Mouse (Mus musculus) embryonic facial prominence, embryonic 13.5 days (tissue): ENCODE results near the gene Gm28048. TPM values are rescaled to one million over a fixed set of nuclear protein-coding genes. Genes with fewer than 3 reads are reported as not detected.

ENCODE experiments used
- ATAC-seq: fragments of 200-750 bp; cut with Nextera tagmentation; 2 replicates; pipeline ENCODE4 v1.8.0; 2017; ENCODE audit warnings: low read depth; ENCODE audit not compliant: insufficient number of reproducible peaks, insufficient read depth, low FRiP score, low TSS enrichment
- H3K27ac ChIP-seq: fragments of 300-500 bp; sonication (generic); 2 replicates; pipeline ENCODE4 v1.5.1; 2015; ENCODE audit warnings: moderate library complexity, mild to moderate bottlenecking, inconsistent platforms
- H3K27me3 ChIP-seq: fragments of 300-500 bp; sonication (generic); 2 replicates; pipeline ENCODE4 v1.6.1; 2015; ENCODE audit warnings: mild to moderate bottlenecking, inconsistent platforms
- H3K36me3 ChIP-seq: fragments of 300-500 bp; sonication (generic); 2 replicates; pipeline ENCODE4 v1.6.1; 2015; ENCODE audit warnings: mild to moderate bottlenecking, inconsistent platforms
- H3K4me1 ChIP-seq: fragments of 300-500 bp; sonication (generic); 2 replicates; pipeline ENCODE4 v1.6.1; 2015; ENCODE audit warnings: inconsistent platforms
- H3K4me2 ChIP-seq: fragments of 300-500 bp; sonication (generic); 2 replicates; pipeline ENCODE4 v1.6.1; 2015; ENCODE audit warnings: moderate library complexity, mild to moderate bottlenecking, inconsistent platforms
- H3K4me3 ChIP-seq: fragments of 300-500 bp; sonication (generic); 2 replicates; pipeline ENCODE4 v1.5.1; 2015; ENCODE audit warnings: mild to moderate bottlenecking, inconsistent platforms
- H3K9ac ChIP-seq: fragments of 300-500 bp; sonication (generic); 2 replicates; pipeline ENCODE4 v1.6.1; 2015; ENCODE audit warnings: mild to moderate bottlenecking, inconsistent platforms
- H3K9me3 ChIP-seq: fragments of 300-500 bp; sonication (generic); 2 replicates; pipeline ENCODE4 v1.6.1; 2016; ENCODE audit warnings: inconsistent platforms
- WGBS: fragments of 180-500 bp; shearing (Covaris S2); methylation state at CpG from one replicate; pipeline ENCODE4 v1.1.7; 2015; ENCODE audit warnings: mixed read lengths; 5-methylcytosine and 5-hydroxymethylcytosine counted together
- polyA plus RNA-seq: library from polyadenylated mRNA; unstranded; fragments of >200 nt; fragmentation: Nextera tagmentation; extraction: Ambion mirVana; gene quantifications from 2 replicates; pipeline ENCODE4 v1.2.1, GENCODE M21; 2015

Gm28048 gene
- polyA plus RNA-seq, 1 experiment from 2014 or later, result 8.6 TPM

DNA sequence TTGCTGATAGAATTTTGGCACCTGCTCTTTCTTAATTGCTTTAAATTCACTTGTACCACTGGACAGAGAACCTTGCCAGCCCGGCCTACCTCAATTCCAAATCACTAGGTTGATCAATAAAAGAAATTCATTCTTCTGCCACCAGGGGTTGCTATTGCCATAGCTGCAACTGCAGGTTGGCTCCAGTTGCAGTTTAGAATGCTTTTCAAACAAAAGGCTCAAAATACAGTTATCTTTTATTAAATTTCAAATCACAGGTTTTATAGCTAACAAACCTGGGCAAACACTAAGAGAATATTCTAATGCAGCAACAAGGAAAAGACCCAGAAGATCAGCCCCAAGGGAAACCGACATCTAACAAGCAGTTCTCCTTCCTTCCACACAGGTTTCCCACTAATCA is 5.5 kb upstream of the Gm28048 start:
- ATAC-seq, result no peak
- no peak overlapping the region for H3K4me2 ChIP-seq
- no peaks in the 10 kb centered on the region for H3K36me3 ChIP-seq
- 47% methylated on average over 2 of the region's 2 CpGs for WGBS
- H3K9me3 ChIP-seq, result no peaks in the 10 kb centered on the region
- no peak overlapping the region for H3K27ac ChIP-seq
- H3K27me3 ChIP-seq, result no peaks in the 10 kb centered on the region
- H3K4me3 ChIP-seq, result no peak overlapping the region
- peaks cover 10% of the 10 kb centered on the region for H3K4me1 ChIP-seq
- H3K9ac ChIP-seq, result no peak overlapping the region

- H3K36me3 ChIP-seq, result no peaks in the 10 kb centered on the region
Measured at GRCm38 (mm10) chr11:22985510-22985909, 3.6 kb upstream of the Gm28048 start.

GRCm38 (mm10) chr11:22982846-22983245 is 956 bp upstream of the Gm28048 start:
- no peak for ATAC-seq
- Histone ChIP-seq H3K9ac (no peak overlapping the region), H3K4me2 (peak overlapping the region; percentile 78)

More at GRCm38 (mm10) chr11:22985510-22985909, 3.6 kb upstream of the Gm28048 start:
- Histone ChIP-seq H3K4me3 (no peak overlapping the region), H3K27me3 (no peaks in the 10 kb centered on the region), H3K9ac (no peak overlapping the region), H3K9me3 (no peaks in the 10 kb centered on the region), H3K4me1 (peaks cover 11% of the 10 kb centered on the region), H3K27ac (no peak overlapping the region), H3K4me2 (no peak overlapping the region)
- WGBS, result 74% methylated on average over 3 of the region's 3 CpGs
- ATAC-seq, result no peak

DNA sequence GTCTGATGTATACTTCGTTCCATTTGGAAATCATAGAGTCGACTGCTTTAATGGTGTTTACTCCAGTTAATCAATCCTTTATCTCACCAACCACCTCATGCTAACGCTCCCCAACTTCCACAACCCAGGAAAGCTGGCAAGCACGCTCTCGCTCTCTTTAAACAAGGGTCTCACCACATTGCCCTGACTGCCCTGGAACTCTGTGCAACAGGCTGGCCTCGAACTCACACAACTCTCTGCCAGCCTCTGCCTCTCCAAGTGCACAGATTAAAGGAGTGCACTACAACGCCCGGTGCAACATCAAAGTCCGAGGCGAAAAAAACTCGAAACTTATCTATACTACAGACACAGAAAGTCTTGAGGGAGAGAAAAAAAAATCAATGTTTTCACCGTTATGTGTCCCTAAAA is 343 bp downstream of the Gm28048 start:
- no peak for ATAC-seq
- Histone ChIP-seq H3K9ac (peak overlapping the region; percentile 86), H3K36me3 (peaks cover 19% of the 10 kb centered on the region), H3K27me3 (no peaks in the 10 kb centered on the region), H3K27ac (peak overlapping the region; percentile 98), H3K9me3 (no peaks in the 10 kb centered on the region), H3K4me2 (peak overlapping the region; percentile 78), H3K4me3 (peak overlapping the region; percentile 70), H3K4me1 (peaks cover 21% of the 10 kb centered on the region)
- 4% methylated on average over 12 of the region's 12 CpGs for WGBS

More at GRCm38 (mm10) chr11:22982846-22983245, 956 bp upstream of the Gm28048 start:
- no peaks in the 10 kb centered on the region for H3K9me3 ChIP-seq
- no peak overlapping the region for H3K4me3 ChIP-seq
- no peak overlapping the region for H3K27ac ChIP-seq
- no peaks in the 10 kb centered on the region for H3K27me3 ChIP-seq
- WGBS, result 73% methylated on average over 6 of the region's 6 CpGs
- H3K4me1 ChIP-seq, result peaks cover 21% of the 10 kb centered on the region
- peaks cover 7% of the 10 kb centered on the region for H3K36me3 ChIP-seq

DNA sequence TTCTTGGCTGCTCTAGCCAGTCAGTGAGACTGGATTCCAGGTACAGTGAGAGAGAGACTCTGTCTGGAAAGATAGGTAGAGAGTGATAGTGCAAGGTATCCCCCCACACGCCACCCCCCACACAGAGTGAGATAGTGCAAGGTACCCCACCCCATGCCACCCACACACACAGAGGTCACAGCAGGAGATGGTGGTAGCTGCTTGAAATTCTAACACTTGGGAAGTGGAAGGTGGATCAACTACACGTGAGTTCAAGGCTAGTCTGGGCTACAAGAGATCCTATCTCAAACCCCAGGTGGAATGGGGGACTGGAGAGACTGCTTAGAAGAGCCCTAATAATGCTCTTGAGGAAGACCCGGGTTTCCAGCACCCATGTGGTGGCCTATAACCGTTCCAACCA is 849 bp downstream of the Gm28048 start:
- H3K4me2 ChIP-seq, result peak overlapping the region; percentile 78
- H3K9me3 ChIP-seq, result no peaks in the 10 kb centered on the region
- WGBS, result 51% methylated on average over 4 of the region's 4 CpGs
- no peak for ATAC-seq
- H3K4me1 ChIP-seq, result peaks cover 25% of the 10 kb centered on the region
- H3K36me3 ChIP-seq, result peaks cover 23% of the 10 kb centered on the region
- H3K9ac ChIP-seq, result peak overlapping the region; percentile 86
- H3K27me3 ChIP-seq, result no peaks in the 10 kb centered on the region
- H3K27ac ChIP-seq, result no peak overlapping the region
- H3K4me3 ChIP-seq, result peak overlapping the region; percentile 70

GRCm38 (mm10) chr11:22979221-22979620 is 2.7 kb downstream of the Gm28048 start:
- Histone ChIP-seq H3K4me1 (peaks cover 34% of the 10 kb centered on the region), H3K36me3 (peaks cover 31% of the 10 kb centered on the region), H3K4me3 (no peak overlapping the region), H3K9me3 (peaks cover 1% of the 10 kb centered on the region; the same call in 1 of the 2 replicates), H3K9ac (no peak overlapping the region), H3K4me2 (no peak overlapping the region), H3K27me3 (no peaks in the 10 kb centered on the region), H3K27ac (no peak overlapping the region)
- no peak for ATAC-seq
- 75% methylated on average over 1 of the region's 1 CpGs for WGBS

- Histone ChIP-seq H3K4me1 (peaks cover 38% of the 10 kb centered on the region), H3K36me3 (peaks cover 36% of the 10 kb centered on the region), H3K4me3 (no peak overlapping the region), H3K9ac (no peak overlapping the region), H3K9me3 (peaks cover 6% of the 10 kb centered on the region; the same call in 1 of the 2 replicates), H3K4me2 (no peak overlapping the region), H3K27ac (no peak overlapping the region), H3K27me3 (no peaks in the 10 kb centered on the region)
- no peak for ATAC-seq
- 67% methylated on average over 1 of the region's 1 CpGs for WGBS
Measured at GRCm38 (mm10) chr11:22978711-22979110, 3.2 kb downstream of the Gm28048 start.

- 90% methylated on average over 3 of the region's 3 CpGs for WGBS
- Histone ChIP-seq H3K4me1 (peaks cover 38% of the 10 kb centered on the region), H3K9ac (no peak overlapping the region), H3K27me3 (no peaks in the 10 kb centered on the region), H3K36me3 (peaks cover 41% of the 10 kb centered on the region), H3K4me3 (no peak overlapping the region), H3K27ac (no peak overlapping the region), H3K9me3 (peaks cover 11% of the 10 kb centered on the region), H3K4me2 (no peak overlapping the region)
- ATAC-seq, result no peak
Measured at GRCm38 (mm10) chr11:22978215-22978614, 3.7 kb downstream of the Gm28048 start.

- peak overlapping the region; percentile 57 for H3K4me2 ChIP-seq
- H3K4me1 ChIP-seq, result peaks cover 21% of the 10 kb centered on the region
- peak overlapping the region; percentile 60 for H3K4me3 ChIP-seq
- peaks cover 61% of the 10 kb centered on the region for H3K36me3 ChIP-seq
- H3K27ac ChIP-seq, result peak overlapping the region; percentile 71
- peaks cover 32% of the 10 kb centered on the region for H3K9me3 ChIP-seq
- no peaks in the 10 kb centered on the region for H3K27me3 ChIP-seq
- WGBS, result 51% methylated on average over 14 of the region's 14 CpGs
- no peak for ATAC-seq
- H3K9ac ChIP-seq, result peak overlapping the region; percentile 71
Measured at GRCm38 (mm10) chr11:22973599-22973998, 8.3 kb downstream of the Gm28048 start.

DNA sequence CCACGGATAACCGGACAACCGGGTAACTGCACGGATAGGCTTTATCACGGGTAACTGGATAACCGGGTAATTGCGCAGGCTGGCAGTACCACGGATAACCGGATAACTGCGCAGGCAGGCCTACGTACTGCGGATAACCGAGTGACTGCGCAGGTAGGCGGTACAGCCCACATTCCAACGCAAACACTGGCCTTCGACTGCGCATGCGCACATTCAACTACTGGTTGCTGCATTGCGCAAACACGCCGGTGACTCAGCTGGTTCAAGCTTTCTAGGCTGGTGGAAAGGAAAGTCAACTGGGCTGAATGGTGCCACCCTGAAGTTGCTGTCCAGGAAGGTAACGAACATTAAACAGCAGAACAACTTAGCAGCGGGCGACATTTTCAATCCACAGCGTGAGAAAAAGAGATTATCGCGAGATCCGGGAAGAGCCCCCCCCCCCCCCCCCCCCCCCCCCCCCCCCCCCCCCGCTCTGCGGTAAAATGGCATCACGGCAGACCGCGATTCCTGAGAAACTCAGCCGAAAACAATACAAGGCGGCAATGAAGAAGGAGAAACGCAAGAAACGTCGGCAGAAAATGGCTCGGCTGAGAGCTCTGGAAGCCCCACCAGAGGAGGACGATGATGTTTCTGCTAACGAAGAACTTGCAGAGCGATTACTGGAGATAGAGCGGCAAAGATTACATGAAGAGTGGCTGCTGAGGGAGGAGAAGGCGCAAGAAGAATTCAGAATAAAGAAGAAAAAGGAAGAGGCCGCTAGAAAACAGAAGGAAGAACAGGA is 9.0 kb downstream of the Gm28048 start:
- H3K9me3 ChIP-seq, result peaks cover 32% of the 10 kb centered on the region
- H3K27me3 ChIP-seq, result no peaks in the 10 kb centered on the region
- 55% methylated on average over 44 of the region's 46 CpGs for WGBS
- H3K27ac ChIP-seq, result peak overlapping the region; percentile 78
- peak overlapping the region; percentile 60 for H3K4me3 ChIP-seq
- peaks cover 56% of the 10 kb centered on the region for H3K36me3 ChIP-seq
- peak overlapping the region; percentile 68 for H3K4me2 ChIP-seq
- peaks cover 17% of the 10 kb centered on the region for H3K4me1 ChIP-seq
- H3K9ac ChIP-seq, result peak overlapping the region; percentile 74
- peak; percentile 65; the same call in 1 of the 2 replicates for ATAC-seq

- Histone ChIP-seq H3K27ac (peak within 1 kb of the TSS; percentile 78), H3K4me3 (peak within 1 kb of the TSS; percentile 60), H3K9me3 (peaks cover 37% of the 10 kb centered on the region), H3K36me3 (peaks cover 55% of the 10 kb centered on the region), H3K4me2 (peak within 1 kb of the TSS; percentile 68), H3K4me1 (peaks cover 17% of the 10 kb centered on the region), H3K9ac (peak within 1 kb of the TSS; percentile 74), H3K27me3 (no peaks in the 10 kb centered on the region)
- ATAC-seq, result peak; percentile 83
- WGBS, result 50% methylated on average over 56 of the region's 56 CpGs
Measured at GRCm38 (mm10) chr11:22971835-22972709, 9.8 kb downstream of the Gm28048 start, which contains the start of gene Zrsr1. TSS of gene Zrsr1 (plus strand) at chr11:22972005.
